Mouse (Mus musculus): Measurements from ENCODE around the gene Fmn2. TPM values are rescaled to one million over a fixed set of nuclear protein-coding genes. Genes with fewer than 3 reads are reported as not detected.
A peak's percentile ranks its signal among the peaks of the same experiment; 100 is the strongest.

Gene Fmn2
- polyA plus RNA-seq (2015; fragmentation: Nextera tagmentation; extraction: Ambion mirVana) = 7.6 and 8.8 TPM in 2 replicates

DNA sequence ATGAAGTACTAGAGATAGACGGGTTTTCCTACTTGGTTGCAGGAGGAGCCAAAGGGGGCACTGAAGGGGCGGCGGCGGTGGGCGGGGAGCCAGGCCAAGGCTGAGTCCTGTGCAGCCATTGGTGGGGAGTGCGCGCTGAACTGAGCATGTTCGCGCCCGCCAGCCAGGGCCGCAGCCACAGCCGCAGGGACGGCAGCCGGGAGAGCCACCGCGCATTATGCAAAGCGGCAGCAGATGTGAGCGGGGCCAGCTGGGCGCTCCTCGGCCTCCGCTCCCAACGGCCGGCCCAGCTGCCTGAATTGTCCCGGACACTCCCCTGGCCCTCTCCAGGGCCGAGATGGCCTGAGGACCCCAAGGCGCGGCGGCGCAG lies at the start of gene Fmn2:
Gene Fmn2, plus strand, starts transcription at position 165 of the 370 bp plus-strand sequence.
- peak within 1 kb of the TSS; percentile 93 for H3K4me2 ChIP-seq (ENCODE audit: low read length)
- 0% methylated on average over 29 of the region's 29 CpGs for WGBS
- ATAC-seq = peak; percentile 95
- H3K27ac ChIP-seq (ENCODE audit: low read length) = peak within 1 kb of the TSS; percentile 86
- H3K4me3 ChIP-seq (ENCODE audit: low read depth, low read length) = peak within 1 kb of the TSS; percentile 59
- peaks cover 21% of the 10 kb centered on the region for H3K4me1 ChIP-seq (ENCODE audit: control insufficient read depth, insufficient read depth, low read length)
- no peaks in the 10 kb centered on the region for H3K36me3 ChIP-seq (ENCODE audit: control insufficient read depth, insufficient read depth, low read length)
- H3K9me3 ChIP-seq (replicated peaks; ENCODE audit: control insufficient read depth, low read length, poor library complexity, severe bottlenecking) = no peaks in the 10 kb centered on the region
- H3K27me3 ChIP-seq (ENCODE audit: control insufficient read depth, insufficient read depth, low read depth, low read length) = no peaks in the 10 kb centered on the region
- peak within 1 kb of the TSS; percentile 85 for H3K9ac ChIP-seq (ENCODE audit: low read depth, low read length)

DNA sequence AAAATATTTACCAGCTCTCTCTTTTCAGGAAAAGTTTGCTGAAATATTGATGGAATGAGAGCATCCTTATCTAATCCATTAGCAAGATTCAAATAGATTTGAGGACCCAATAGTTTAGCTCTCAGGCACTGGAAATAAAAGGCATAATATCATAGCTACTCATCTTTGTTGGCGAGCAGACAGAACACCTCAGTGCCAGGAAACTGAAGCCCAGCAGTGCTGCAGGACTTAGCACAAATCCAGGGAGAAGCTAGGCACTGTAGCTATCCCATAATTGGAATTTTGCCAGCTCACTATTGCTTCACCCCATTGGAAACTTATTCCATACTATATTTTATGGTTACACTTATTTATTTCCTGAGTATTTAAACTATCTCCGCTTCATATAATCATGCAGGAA lies 46.5 kb upstream of the Fmn2 start:
- no peak for ATAC-seq
- no peak overlapping the region for H3K27ac ChIP-seq (ENCODE audit: low read length)
- no peak overlapping the region for H3K4me2 ChIP-seq (ENCODE audit: low read length)
- no peak overlapping the region for H3K9ac ChIP-seq (ENCODE audit: low read depth, low read length)
- H3K36me3 ChIP-seq (ENCODE audit: control insufficient read depth, insufficient read depth, low read length) = no peaks in the 10 kb centered on the region
- WGBS = 85% methylated on average over 2 of the region's 2 CpGs
- no peaks in the 10 kb centered on the region for H3K4me1 ChIP-seq (ENCODE audit: control insufficient read depth, insufficient read depth, low read length)
- no peaks in the 10 kb centered on the region for H3K9me3 ChIP-seq (replicated peaks; ENCODE audit: control insufficient read depth, low read length, poor library complexity, severe bottlenecking)
- H3K27me3 ChIP-seq (ENCODE audit: control insufficient read depth, insufficient read depth, low read depth, low read length) = no peaks in the 10 kb centered on the region
- no peak overlapping the region for H3K4me3 ChIP-seq (ENCODE audit: low read depth, low read length)

DNA sequence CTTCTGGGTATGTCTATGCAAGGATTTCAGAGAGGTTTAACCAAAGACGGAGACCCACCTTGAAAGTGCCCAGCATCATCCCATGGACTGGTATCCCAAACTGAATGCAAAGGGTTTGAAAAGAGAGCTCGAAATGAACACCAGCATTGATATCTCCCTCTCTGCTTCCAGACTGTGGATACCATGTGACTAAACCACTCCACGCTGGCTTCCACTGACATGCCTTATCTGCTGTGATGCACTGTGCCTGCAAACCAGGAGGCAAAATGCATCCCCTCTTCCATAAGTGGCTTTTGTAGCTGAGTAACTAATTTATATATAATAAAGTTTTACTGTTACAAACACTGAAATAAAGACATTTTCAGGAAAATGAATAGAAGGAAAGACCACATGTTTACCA lies 36.2 kb upstream of the Fmn2 start:
- no peak for ATAC-seq
- Histone ChIP-seq H3K36me3 (ENCODE audit: control insufficient read depth, insufficient read depth, low read length) (no peaks in the 10 kb centered on the region), H3K27ac (ENCODE audit: low read length) (no peak overlapping the region), H3K4me1 (ENCODE audit: control insufficient read depth, insufficient read depth, low read length) (no peaks in the 10 kb centered on the region), H3K27me3 (ENCODE audit: control insufficient read depth, insufficient read depth, low read depth, low read length) (no peaks in the 10 kb centered on the region), H3K4me2 (ENCODE audit: low read length) (no peak overlapping the region), H3K9me3 (replicated peaks; ENCODE audit: control insufficient read depth, low read length, poor library complexity, severe bottlenecking) (no peaks in the 10 kb centered on the region), H3K4me3 (ENCODE audit: low read depth, low read length) (no peak overlapping the region), H3K9ac (ENCODE audit: low read depth, low read length) (no peak overlapping the region)
- 88% methylated on average over 3 of the region's 3 CpGs for WGBS

DNA sequence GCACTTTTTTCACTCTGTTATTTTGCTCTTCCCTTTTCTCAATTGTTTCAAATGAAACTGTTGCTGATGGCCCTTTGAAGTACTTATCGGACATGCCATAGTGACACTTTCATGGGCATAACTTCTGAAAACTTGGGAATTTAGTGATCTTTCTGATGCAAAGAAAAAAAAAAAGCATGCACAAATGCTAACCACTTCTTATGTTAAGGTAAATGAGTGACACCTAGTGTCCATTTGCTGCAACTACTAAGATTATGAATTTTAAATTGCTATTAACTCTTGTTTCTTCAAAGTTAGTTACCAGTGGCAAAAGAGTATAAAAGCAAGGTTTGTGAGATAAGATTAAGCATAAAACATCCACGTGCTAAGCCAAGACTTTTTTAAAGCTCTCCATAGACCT lies 35.4 kb upstream of the Fmn2 start:
- no peaks in the 10 kb centered on the region for H3K4me1 ChIP-seq (ENCODE audit: control insufficient read depth, insufficient read depth, low read length)
- H3K9ac ChIP-seq (ENCODE audit: low read depth, low read length) = no peak overlapping the region
- H3K36me3 ChIP-seq (ENCODE audit: control insufficient read depth, insufficient read depth, low read length) = no peaks in the 10 kb centered on the region
- no peak for ATAC-seq
- H3K27ac ChIP-seq (ENCODE audit: low read length) = no peak overlapping the region
- H3K4me3 ChIP-seq (ENCODE audit: low read depth, low read length) = no peak overlapping the region
- H3K4me2 ChIP-seq (ENCODE audit: low read length) = no peak overlapping the region
- no peaks in the 10 kb centered on the region for H3K27me3 ChIP-seq (ENCODE audit: control insufficient read depth, insufficient read depth, low read depth, low read length)
- WGBS = 32% methylated on average over 2 of the region's 2 CpGs
- no peaks in the 10 kb centered on the region for H3K9me3 ChIP-seq (replicated peaks; ENCODE audit: control insufficient read depth, low read length, poor library complexity, severe bottlenecking)

DNA sequence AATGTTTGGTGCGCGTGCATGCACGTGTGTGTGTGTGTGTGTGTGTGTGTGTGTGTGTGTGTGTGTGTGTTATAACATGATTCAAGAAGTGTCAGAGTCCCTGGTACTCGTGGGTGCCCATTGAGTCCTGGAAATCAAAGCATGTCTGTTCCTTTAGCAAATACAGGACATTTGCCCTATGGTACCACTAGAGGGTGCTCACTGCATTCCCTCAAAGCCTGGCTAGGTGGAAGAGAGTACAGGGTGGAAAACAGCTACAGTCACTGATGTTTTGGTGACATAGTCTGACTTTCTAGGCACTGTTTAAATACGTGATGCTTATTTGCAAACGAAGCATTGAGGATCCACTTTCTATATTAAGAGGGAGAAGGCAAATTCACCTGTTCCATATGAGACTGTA lies 31.9 kb upstream of the Fmn2 start:
- Histone ChIP-seq H3K27me3 (ENCODE audit: control insufficient read depth, insufficient read depth, low read depth, low read length) (no peaks in the 10 kb centered on the region), H3K4me2 (ENCODE audit: low read length) (no peak overlapping the region), H3K9me3 (replicated peaks; ENCODE audit: control insufficient read depth, low read length, poor library complexity, severe bottlenecking) (no peaks in the 10 kb centered on the region), H3K36me3 (ENCODE audit: control insufficient read depth, insufficient read depth, low read length) (no peaks in the 10 kb centered on the region), H3K4me3 (ENCODE audit: low read depth, low read length) (no peak overlapping the region), H3K9ac (ENCODE audit: low read depth, low read length) (no peak overlapping the region), H3K4me1 (ENCODE audit: control insufficient read depth, insufficient read depth, low read length) (no peaks in the 10 kb centered on the region), H3K27ac (ENCODE audit: low read length) (no peak overlapping the region)
- whole genome bisulfite sequencing = 2% methylated on average over 6 of the region's 6 CpGs
- peak; percentile 92 for ATAC-seq

DNA sequence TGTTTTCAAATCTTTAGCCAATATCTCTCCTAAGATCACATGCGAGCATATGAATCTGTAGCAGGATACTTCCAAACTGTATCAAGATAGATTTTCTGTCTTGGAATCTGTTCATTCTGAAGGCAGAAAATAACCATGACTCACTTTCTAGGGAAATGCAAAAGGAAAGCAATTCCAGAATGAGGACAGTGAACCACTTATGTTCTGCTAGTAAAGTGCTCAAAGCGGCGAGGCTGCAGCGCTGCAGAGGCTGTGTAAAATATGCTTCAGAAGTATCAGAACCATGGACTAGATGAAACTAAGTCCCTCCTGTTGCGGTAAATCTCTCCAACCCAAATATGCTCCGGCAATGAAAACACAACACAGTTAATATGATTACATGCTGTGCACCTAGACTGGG lies 19.1 kb upstream of the Fmn2 start:
- no peak for ATAC-seq
- Histone ChIP-seq H3K4me3 (ENCODE audit: low read depth, low read length) (no peak overlapping the region), H3K36me3 (ENCODE audit: control insufficient read depth, insufficient read depth, low read length) (no peaks in the 10 kb centered on the region), H3K27ac (ENCODE audit: low read length) (no peak overlapping the region), H3K9ac (ENCODE audit: low read depth, low read length) (no peak overlapping the region), H3K4me1 (ENCODE audit: control insufficient read depth, insufficient read depth, low read length) (no peaks in the 10 kb centered on the region), H3K9me3 (replicated peaks; ENCODE audit: control insufficient read depth, low read length, poor library complexity, severe bottlenecking) (no peaks in the 10 kb centered on the region), H3K27me3 (ENCODE audit: control insufficient read depth, insufficient read depth, low read depth, low read length) (no peaks in the 10 kb centered on the region), H3K4me2 (ENCODE audit: low read length) (no peak overlapping the region)
- 89% methylated on average over 6 of the region's 6 CpGs for WGBS

GRCm38 (mm10) chr1:174500064-174500463 lies 1.6 kb upstream of the Fmn2 start:
- WGBS = 6% methylated on average over 4 of the region's 4 CpGs
- Histone ChIP-seq H3K4me2 (ENCODE audit: low read length) (no peak overlapping the region), H3K27ac (ENCODE audit: low read length) (no peak overlapping the region), H3K36me3 (ENCODE audit: control insufficient read depth, insufficient read depth, low read length) (no peaks in the 10 kb centered on the region), H3K9ac (ENCODE audit: low read depth, low read length) (no peak overlapping the region), H3K9me3 (replicated peaks; ENCODE audit: control insufficient read depth, low read length, poor library complexity, severe bottlenecking) (no peaks in the 10 kb centered on the region), H3K27me3 (ENCODE audit: control insufficient read depth, insufficient read depth, low read depth, low read length) (no peaks in the 10 kb centered on the region), H3K4me3 (ENCODE audit: low read depth, low read length) (no peak overlapping the region), H3K4me1 (ENCODE audit: control insufficient read depth, insufficient read depth, low read length) (peaks cover 9% of the 10 kb centered on the region)
- no peak for ATAC-seq

GRCm38 (mm10) chr1:174501011-174501410 lies 614 bp upstream of the Fmn2 start:
- WGBS = 9% methylated on average over 1 of the region's 1 CpGs

GRCm38 (mm10) chr1:174502031-174502845 lies 613 bp downstream of the Fmn2 start:
- WGBS = under 1% methylated on average over 40 of the region's 40 CpGs
- ATAC-seq = peak; percentile 69
- Histone ChIP-seq H3K4me3 (ENCODE audit: low read depth, low read length) (peak overlapping the region; percentile 59), H3K9ac (ENCODE audit: low read depth, low read length) (peak overlapping the region; percentile 85), H3K36me3 (ENCODE audit: control insufficient read depth, insufficient read depth, low read length) (no peaks in the 10 kb centered on the region), H3K4me2 (ENCODE audit: low read length) (peak overlapping the region; percentile 93), H3K27ac (ENCODE audit: low read length) (peak overlapping the region; percentile 86), H3K4me1 (ENCODE audit: control insufficient read depth, insufficient read depth, low read length) (peaks cover 25% of the 10 kb centered on the region), H3K27me3 (ENCODE audit: control insufficient read depth, insufficient read depth, low read depth, low read length) (no peaks in the 10 kb centered on the region), H3K9me3 (replicated peaks; ENCODE audit: control insufficient read depth, low read length, poor library complexity, severe bottlenecking) (no peaks in the 10 kb centered on the region)

More at GRCm38 (mm10) chr1:174501011-174501410, 614 bp upstream of the Fmn2 start:
- no peak overlapping the region; the same call in 1 of the 2 replicates for H3K4me3 ChIP-seq (ENCODE audit: low read depth, low read length)
- H3K4me2 ChIP-seq (ENCODE audit: low read length) = peak overlapping the region; percentile 93
- no peaks in the 10 kb centered on the region for H3K9me3 ChIP-seq (replicated peaks; ENCODE audit: control insufficient read depth, low read length, poor library complexity, severe bottlenecking)
- H3K27ac ChIP-seq (ENCODE audit: low read length) = no peak overlapping the region
- H3K36me3 ChIP-seq (ENCODE audit: control insufficient read depth, insufficient read depth, low read length) = no peaks in the 10 kb centered on the region
- H3K27me3 ChIP-seq (ENCODE audit: control insufficient read depth, insufficient read depth, low read depth, low read length) = no peaks in the 10 kb centered on the region
- H3K9ac ChIP-seq (ENCODE audit: low read depth, low read length) = no peak overlapping the region
- peaks cover 15% of the 10 kb centered on the region for H3K4me1 ChIP-seq (ENCODE audit: control insufficient read depth, insufficient read depth, low read length)
- ATAC-seq = no peak
